Mouse (Mus musculus): Measurements from ENCODE around the gene Mgat3. TPM values are rescaled to one million over a fixed set of nuclear protein-coding genes. Genes with fewer than 3 reads are reported as not detected.
A peak's percentile ranks its signal among the peaks of the same experiment; 100 is the strongest.

The Mgat3 gene
- total RNA-seq, 2 experiments from 2014 or later: 103 to 106 TPM

GRCm38 (mm10) chr15:80147511-80147910 lies 26.0 kb upstream of the Mgat3 start:
- no peak for DNase-seq (ENCODE audit: low spot score in 2 of 2)

DNA sequence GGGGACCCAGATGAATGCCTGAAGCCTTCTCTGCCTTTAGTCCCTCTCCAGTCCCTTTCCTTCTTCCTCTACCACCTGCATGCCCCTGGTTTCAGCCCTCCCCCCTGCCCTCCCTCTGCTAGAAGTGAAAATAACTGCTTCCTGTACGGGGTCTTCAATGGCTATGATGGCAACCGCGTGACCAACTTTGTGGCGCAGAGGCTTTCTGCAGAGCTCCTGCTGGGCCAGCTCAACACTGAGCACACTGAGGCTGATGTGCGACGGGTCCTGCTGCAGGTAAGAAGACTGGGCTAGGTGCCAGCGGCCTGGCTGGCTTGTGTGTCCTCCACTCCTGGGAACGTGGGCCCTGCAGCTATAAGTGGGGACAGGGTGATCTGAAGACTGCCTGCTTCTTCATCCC lies 25.0 kb upstream of the Mgat3 start:
- no peak for DNase-seq (ENCODE audit: low spot score in 2 of 2)

DNA sequence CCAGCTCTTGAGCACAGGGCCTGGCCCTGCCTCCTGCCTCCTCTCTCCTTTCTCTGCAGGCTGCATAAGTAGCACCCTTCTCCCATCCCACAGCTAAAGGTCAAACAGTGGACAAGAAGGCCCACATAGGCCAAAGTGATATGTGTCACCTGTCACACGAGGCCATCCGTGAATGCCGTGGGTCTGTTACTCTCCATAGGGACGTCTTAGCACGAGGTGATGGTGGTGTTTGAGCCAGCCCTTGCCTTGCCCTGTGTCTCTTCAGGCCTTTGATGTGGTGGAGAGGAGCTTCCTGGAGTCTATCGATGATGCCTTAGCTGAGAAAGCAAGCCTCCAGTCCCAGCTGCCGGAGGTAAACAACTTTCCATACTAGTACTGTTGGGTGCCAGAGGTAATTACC lies 24.0 kb upstream of the Mgat3 start:
- no peak for DNase-seq (ENCODE audit: low spot score in 2 of 2)

- DNase-seq (ENCODE audit: low spot score in 2 of 2): no peak
These were observed 20.9 kb upstream of the Mgat3 start for GRCm38 (mm10) chr15:80152663-80153062.

DNA sequence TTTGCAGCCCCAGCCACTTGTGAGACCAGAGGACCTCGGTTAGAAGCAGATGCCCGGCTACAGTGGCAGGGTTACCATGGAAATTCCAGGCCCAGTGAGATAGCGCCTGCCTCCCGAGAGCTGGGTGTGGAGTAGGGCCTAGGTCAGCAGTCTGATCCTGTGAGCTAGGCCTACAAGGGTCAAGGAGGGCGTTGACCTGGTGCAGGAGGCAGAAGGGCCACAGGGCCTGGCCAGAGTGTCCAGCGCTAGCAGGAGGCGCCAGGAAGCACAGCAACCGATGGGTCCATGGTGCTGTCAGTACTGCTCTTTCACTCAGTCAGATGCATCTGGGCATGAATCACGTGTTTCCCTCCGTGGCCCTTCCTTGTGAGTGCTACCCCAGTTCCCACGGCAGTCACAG lies 19.8 kb upstream of the Mgat3 start:
- DNase-seq (ENCODE audit: low spot score in 2 of 2): no peak

GRCm38 (mm10) chr15:80155707-80156106 lies 17.8 kb upstream of the Mgat3 start:
- no peak for DNase-seq (ENCODE audit: low spot score in 2 of 2)

GRCm38 (mm10) chr15:80157197-80157943 lies 16.2 kb upstream of the Mgat3 start:
- no peak for DNase-seq (ENCODE audit: low spot score in 2 of 2)

- DNase-seq (ENCODE audit: low spot score in 2 of 2): no peak
These were observed 15.4 kb upstream of the Mgat3 start for GRCm38 (mm10) chr15:80158001-80158706.

GRCm38 (mm10) chr15:80158707-80159090 lies 14.8 kb upstream of the Mgat3 start:
- DNase-seq (ENCODE audit: low spot score in 2 of 2): no peak

DNA sequence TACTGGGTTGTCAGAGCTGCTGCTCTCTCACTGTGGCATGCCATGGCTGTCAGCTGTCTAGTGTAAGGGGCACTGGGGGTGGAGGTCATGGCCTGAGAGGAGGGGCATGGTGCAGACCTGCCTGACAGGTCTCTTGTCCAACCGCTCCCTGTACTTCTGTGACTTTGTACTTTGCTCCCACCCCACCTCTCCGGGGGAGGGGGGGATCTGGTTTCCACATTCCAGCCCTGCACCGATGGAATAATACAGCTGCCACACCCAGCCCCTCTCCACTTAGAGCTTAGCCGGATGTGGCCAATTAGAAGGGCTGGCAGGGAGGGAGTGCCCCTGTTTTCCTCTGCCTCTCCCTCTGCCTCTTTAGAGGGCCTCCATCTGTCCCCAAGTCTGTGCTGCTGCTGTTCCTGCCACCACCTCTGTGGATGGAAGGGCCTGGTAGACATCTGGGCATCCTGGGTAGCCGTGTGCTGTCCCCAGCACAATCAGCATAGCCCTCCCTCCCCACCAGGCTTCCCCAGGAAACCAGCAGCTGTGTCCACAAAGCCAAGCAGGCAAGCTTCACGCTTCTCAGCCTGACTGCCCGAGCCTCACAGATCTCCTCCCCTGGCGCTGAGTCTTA lies 14.1 kb upstream of the Mgat3 start:
- no peak for DNase-seq (ENCODE audit: low spot score in 2 of 2)

DNA sequence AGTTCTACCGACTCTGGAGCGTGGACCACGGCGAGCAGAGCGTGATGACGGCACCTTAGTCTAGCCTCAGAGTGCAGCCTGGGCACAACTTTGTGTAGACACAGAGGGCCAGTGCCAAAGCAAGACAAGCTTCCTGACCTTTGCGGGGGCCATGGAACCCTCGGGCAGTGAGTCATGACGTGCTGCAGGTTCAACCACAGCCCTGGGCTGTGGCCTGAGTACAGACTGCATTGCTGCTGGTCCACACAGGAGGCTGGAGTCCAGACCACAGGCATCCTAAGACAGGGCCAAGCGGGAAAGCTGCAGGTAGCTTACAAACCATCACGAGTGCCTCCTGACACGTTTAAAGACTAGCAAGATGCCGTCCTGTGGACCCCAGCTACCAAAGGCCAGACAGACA lies 13.3 kb upstream of the Mgat3 start:
- DNase-seq (ENCODE audit: low spot score in 2 of 2): no peak

- peak in 1 of 2 experiments; percentile 37 for DNase-seq (ENCODE audit: low spot score in 2 of 2)
These were observed 12.8 kb upstream of the Mgat3 start for GRCm38 (mm10) chr15:80160726-80161125.

GRCm38 (mm10) chr15:80161199-80161598 lies 12.3 kb upstream of the Mgat3 start:
- DNase-seq (ENCODE audit: low spot score in 2 of 2): no peak

GRCm38 (mm10) chr15:80162401-80162964 lies 11.0 kb upstream of the Mgat3 start:
- DNase-seq (ENCODE audit: low spot score in 2 of 2): no peak

DNA sequence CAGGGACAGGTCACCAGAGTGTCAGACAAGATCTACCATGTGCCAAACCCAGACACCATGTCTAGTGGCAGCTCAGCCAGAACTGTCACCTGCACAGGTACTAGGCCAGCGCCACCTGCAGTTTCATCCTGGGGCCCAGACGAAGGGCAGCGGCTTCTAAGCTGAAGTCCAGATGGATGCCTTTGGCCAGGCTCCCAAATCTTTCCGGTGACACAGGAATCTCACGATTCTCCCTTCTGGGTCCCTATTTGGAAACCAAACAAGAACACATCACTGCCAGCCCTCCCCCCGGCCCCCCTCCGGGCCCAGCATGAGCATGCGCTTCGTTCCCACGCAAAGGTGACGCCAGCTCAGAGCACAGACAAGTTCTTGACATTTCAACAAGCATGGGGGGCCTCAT lies 10.2 kb upstream of the Mgat3 start:
- DNase-seq (ENCODE audit: low spot score in 2 of 2): peak; percentile 69 to 71

GRCm38 (mm10) chr15:80163716-80164115 lies 9.8 kb upstream of the Mgat3 start:
- no peak for DNase-seq (ENCODE audit: low spot score in 2 of 2)

GRCm38 (mm10) chr15:80165396-80165795 lies 8.1 kb upstream of the Mgat3 start:
- DNase-seq (ENCODE audit: low spot score in 2 of 2): peak; percentile 37 to 58

GRCm38 (mm10) chr15:80169484-80169883 lies 4.0 kb upstream of the Mgat3 start:
- no peak for DNase-seq (ENCODE audit: low spot score in 2 of 2)

DNA sequence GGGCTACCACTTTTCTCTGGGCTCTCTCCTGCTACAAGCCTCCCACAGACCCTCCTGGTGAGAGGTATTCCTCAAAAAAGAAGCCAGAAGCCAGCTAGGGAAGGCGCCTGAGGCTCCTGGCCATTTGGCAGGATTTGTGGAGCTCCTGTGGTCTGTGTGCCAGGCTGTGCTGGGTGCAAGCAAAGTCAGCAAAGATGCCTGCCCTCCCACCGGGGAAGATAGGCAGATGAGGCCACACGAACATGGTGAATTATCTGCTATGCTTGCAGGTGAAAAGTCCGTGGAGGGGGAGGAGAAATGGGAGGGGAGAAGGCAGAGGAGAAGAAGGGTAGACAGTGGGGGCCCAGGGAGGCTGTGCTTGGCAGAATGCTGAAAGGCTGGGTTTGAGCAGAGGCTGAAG lies 3.2 kb upstream of the Mgat3 start:
- DNase-seq (ENCODE audit: low spot score in 2 of 2): no peak

DNA sequence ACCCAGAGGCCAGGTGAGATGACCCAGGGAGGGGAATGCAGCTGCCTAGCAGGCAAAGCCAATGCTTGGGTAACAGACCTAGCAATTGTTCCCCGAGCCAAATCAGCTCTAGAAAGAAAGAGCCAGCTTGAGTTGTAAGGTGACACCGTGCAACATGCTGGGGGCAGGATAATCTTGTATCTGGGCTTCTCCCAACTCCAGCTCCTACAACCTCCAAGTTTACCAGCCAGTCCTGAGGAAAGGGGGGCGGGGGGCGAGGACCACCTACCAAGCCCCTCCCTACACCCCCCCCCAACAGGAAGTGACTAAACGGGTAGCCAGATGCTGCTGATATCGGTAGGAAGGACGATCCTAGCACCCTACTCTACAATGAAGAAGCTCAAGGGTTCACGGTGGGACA lies 2.2 kb upstream of the Mgat3 start:
- DNase-seq (ENCODE audit: low spot score in 2 of 2): no peak

- no peak for DNase-seq (ENCODE audit: low spot score in 2 of 2)
These were observed 1.7 kb upstream of the Mgat3 start for GRCm38 (mm10) chr15:80171791-80172190.
